Mouse (Mus musculus) kidney, postnatal 0 days (tissue): ENCODE measurements around the gene Mmp28. TPM values are rescaled to one million over a fixed set of nuclear protein-coding genes. Genes with fewer than 3 reads are reported as not detected.

Experiments used
- ATAC-seq: fragments of 200-750 bp; cut with Nextera tagmentation; replicated peaks from 2 replicates; pipeline ENCODE4 v1.8.0; 2017; ENCODE audit warnings: low read depth, moderate number of reproducible peaks, moderate TSS enrichment, moderate library complexity; ENCODE audit not compliant: low FRiP score
- DNase-seq: peaks from one replicate; pipeline ENCODE4 v3.0.0-alpha.2; 2016; ENCODE audit warnings: low spot score
- H3K27ac ChIP-seq: fragments of 300-500 bp; sonication (generic); 2 replicates; pipeline ENCODE4 v1.5.1; 2014; ENCODE audit warnings: mild to moderate bottlenecking
- H3K27me3 ChIP-seq: fragments of 300-500 bp; sonication (generic); 2 replicates; pipeline ENCODE4 v1.6.1; 2014; ENCODE audit warnings: low read length, mixed read lengths; ENCODE audit not compliant: insufficient read depth
- H3K36me3 ChIP-seq: fragments of 300-500 bp; sonication (generic); 2 replicates; pipeline ENCODE4 v1.6.1; 2014; ENCODE audit warnings: low read length, mixed read lengths; ENCODE audit not compliant: insufficient read depth
- H3K4me1 ChIP-seq: fragments of 300-500 bp; sonication (generic); replicated peaks from 2 replicates; pipeline ENCODE4 v1.6.1; 2014; ENCODE audit warnings: antibody characterized with exemption, low read length, mixed read lengths; ENCODE audit not compliant: insufficient read depth
- H3K4me2 ChIP-seq: fragments of 300-500 bp; sonication (generic); 2 replicates; pipeline ENCODE4 v1.6.1; 2014; ENCODE audit warnings: mild to moderate bottlenecking, low read length, moderate library complexity, mixed read lengths
- H3K4me3 ChIP-seq: fragments of 300-500 bp; sonication (generic); replicated peaks from 2 replicates; pipeline ENCODE4 v1.5.1; 2014; ENCODE audit warnings: low read depth, low read length
- H3K9ac ChIP-seq: fragments of 300-500 bp; sonication (generic); 2 replicates; pipeline ENCODE4 v1.6.1; 2014; ENCODE audit warnings: low read depth, low read length
- H3K9me3 ChIP-seq: fragments of 300-500 bp; sonication (generic); replicated peaks from 2 replicates; pipeline ENCODE4 v1.6.1; 2016; ENCODE audit warnings: low read length, inconsistent platforms, mixed read lengths
- CTCF ChIP-seq: IDR thresholded peaks from 2 replicates; pipeline ENCODE4 v1.5.1; 2016; ENCODE audit warnings: antibody characterized with exemption, low read depth, mild to moderate bottlenecking, moderate library complexity
- WGBS: fragments of 180-500 bp; shearing (Covaris S2); extraction: QIAGEN DNeasy Blood & Tissue Kit; methylation state at CpG from one replicate; pipeline ENCODE4 v1.1.7; 2014; 5-methylcytosine and 5-hydroxymethylcytosine counted together
- polyA plus RNA-seq: library from polyadenylated mRNA; unstranded; fragments of >200 nt; fragmentation: Nextera tagmentation; extraction: Ambion mirVana; gene quantifications from 2 replicates; pipeline ENCODE4 v1.2.1, GENCODE M21; 2015

Mmp28 gene
- polyA plus RNA-seq, 1 experiment from 2014 or later, result 1.9 TPM

DNA sequence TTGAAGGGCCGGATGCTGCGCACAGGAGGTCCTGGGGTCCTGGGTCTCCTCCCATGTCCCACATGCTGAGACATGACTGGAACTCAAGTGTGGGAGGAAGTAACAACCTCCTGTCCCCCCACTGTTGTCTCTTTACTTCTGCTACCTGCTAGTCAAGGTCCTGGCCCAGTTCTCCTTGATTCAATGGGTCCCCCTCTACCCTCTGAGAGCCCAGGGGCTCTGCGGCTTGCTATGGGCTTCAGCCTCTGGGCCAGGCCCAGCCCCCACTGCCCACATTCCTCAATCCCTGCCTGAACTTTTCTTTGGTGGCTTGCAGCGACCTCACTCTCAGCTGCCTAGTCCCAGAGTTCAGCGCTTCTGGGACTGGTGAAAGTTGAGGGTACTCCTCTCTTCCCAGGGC, 33.5 kb downstream of the Mmp28 start, which contains the start of gene Gas2l2:
TSS of gene Gas2l2 (minus strand) at position 101 of the 400 bp plus-strand sequence.
- TF ChIP-seq CTCF, result no peak
- 64% methylated on average over 5 of the region's 5 CpGs for WGBS
- ATAC-seq (no peak), DNase-seq (no peak)
- Histone ChIP-seq H3K27me3 (no peaks in the 10 kb centered on the region; the same call in 1 of the 2 replicates), H3K9me3 (no peaks in the 10 kb centered on the region), H3K27ac (no peak within 1 kb of the TSS), H3K4me2 (no peak within 1 kb of the TSS), H3K9ac (no peak within 1 kb of the TSS), H3K4me3 (no peak within 1 kb of the TSS), H3K36me3 (no peaks in the 10 kb centered on the region), H3K4me1 (no peaks in the 10 kb centered on the region)

DNA sequence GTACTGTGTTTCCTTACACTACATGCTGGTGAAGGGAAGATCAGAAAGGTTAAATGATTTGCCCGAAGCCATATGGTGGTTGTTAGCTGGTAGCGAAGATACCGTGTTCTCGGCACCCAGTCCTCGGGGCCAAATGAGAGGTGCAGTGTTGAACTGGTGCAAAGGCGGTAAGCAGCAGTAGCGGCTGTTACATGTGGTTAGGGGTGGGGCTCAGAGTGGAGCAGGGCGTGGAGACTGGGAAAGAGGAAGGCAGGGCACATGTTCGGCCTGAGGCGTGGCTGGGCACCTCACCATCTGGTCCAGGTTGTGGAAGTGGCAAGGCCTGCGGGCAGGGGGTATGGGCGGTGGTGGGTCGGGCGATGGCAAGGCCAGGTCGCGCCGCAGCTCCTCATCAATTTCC, 35.9 kb downstream of the Mmp28 start:
- Histone ChIP-seq H3K27me3 (no peaks in the 10 kb centered on the region; the same call in 1 of the 2 replicates), H3K4me3 (no peak overlapping the region), H3K4me1 (no peaks in the 10 kb centered on the region), H3K27ac (no peak overlapping the region), H3K36me3 (no peaks in the 10 kb centered on the region), H3K9me3 (no peaks in the 10 kb centered on the region), H3K9ac (no peak overlapping the region), H3K4me2 (no peak overlapping the region)
- WGBS, result 31% methylated on average over 17 of the region's 17 CpGs
- no peak for TF ChIP-seq CTCF
- DNase-seq, result no peak
- ATAC-seq, result no peak

DNA sequence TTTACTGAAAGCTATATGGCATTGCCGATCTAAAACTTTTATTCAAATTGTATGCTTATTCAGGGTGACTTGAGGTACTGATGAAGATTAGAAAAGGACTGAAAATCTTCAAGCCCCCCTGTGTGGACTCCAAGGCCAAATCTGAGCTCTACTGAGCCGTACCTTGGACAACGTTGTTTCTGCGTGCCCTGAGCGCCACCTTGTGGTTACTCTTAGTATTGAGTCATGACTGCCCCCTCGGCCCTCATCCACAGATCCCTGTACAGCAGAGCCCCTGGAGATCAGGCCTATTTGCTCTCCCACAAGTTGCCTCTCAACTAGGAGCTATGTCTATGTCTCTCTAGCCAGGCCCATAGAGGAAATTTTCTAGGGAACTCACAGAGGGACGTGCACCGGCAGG, 38.2 kb downstream of the Mmp28 start:
- no peak for ATAC-seq
- H3K36me3 ChIP-seq, result no peaks in the 10 kb centered on the region
- no peak overlapping the region for H3K4me2 ChIP-seq
- H3K4me1 ChIP-seq, result no peaks in the 10 kb centered on the region
- peak; percentile 76 for DNase-seq
- no peak overlapping the region for H3K27ac ChIP-seq
- H3K9me3 ChIP-seq, result no peaks in the 10 kb centered on the region
- no peak overlapping the region for H3K9ac ChIP-seq
- peaks cover 10% of the 10 kb centered on the region for H3K27me3 ChIP-seq
- peak; percentile 95 for TF ChIP-seq CTCF
- WGBS, result 8% methylated on average over 8 of the region's 8 CpGs
- H3K4me3 ChIP-seq, result no peak overlapping the region

DNA sequence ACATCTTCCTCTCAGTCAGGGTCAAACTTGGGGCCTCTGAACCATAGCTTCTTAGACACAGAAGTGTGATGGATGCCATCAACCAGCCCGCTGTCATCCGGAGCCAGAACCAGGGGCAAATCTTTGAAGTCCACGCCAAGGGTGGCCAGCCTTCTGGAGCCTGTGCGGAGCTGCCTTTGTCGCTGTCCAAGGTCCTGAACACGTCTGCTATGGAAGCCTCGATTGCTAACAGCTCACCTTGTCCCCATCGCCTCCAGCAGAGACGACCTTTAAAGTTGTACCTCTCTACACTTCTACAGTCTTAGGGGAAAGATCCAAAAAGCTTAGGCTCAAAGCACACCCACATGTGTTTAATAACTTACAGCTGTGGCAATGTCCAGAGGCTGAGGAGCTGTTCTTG, 41.6 kb downstream of the Mmp28 start:
- 2% methylated on average over 9 of the region's 9 CpGs for WGBS
- ATAC-seq, result no peak
- H3K27me3 ChIP-seq, result peaks cover 23% of the 10 kb centered on the region

DNA sequence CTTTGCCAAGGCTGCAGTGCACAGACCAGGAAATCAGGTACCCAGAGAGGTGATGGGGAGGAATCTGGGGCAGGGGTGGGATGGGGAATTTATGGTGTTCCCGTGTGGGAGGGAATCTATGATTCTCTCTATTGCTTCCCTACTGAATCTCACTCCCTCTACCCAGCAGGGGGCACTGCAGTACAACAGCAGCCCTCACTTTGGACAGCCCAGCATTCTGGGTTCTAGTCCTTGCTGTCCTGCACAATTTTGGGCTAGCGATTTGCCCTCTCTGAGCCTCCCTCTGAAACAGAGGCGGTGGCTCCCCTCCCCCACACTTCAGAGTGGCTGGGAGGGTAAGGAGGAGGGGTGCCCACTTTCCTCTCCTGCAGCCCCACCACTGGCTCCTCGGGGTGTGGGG, 42.5 kb downstream of the Mmp28 start:
- no peak overlapping the region for H3K4me3 ChIP-seq
- ATAC-seq (no peak), DNase-seq (no peak)
- TF ChIP-seq CTCF, result peak; percentile 21; the same call in 1 of the 2 replicates
- peaks cover 23% of the 10 kb centered on the region for H3K27me3 ChIP-seq
- H3K4me1 ChIP-seq, result peaks cover 6% of the 10 kb centered on the region; the same call in 1 of the 2 replicates
- no peak overlapping the region for H3K27ac ChIP-seq
- no peaks in the 10 kb centered on the region for H3K36me3 ChIP-seq
- no peaks in the 10 kb centered on the region for H3K9me3 ChIP-seq
- no peak overlapping the region for H3K9ac ChIP-seq
- WGBS, result 42% methylated on average over 4 of the region's 4 CpGs
- H3K4me2 ChIP-seq, result no peak overlapping the region

More for the DNA sequence above, 41.6 kb downstream of the Mmp28 start:
- peaks cover 6% of the 10 kb centered on the region; the same call in 1 of the 2 replicates for H3K4me1 ChIP-seq
- H3K9me3 ChIP-seq, result no peaks in the 10 kb centered on the region
- no peak overlapping the region for H3K4me2 ChIP-seq
- TF ChIP-seq CTCF, result no peak
- DNase-seq, result peak; percentile 81
- no peak overlapping the region for H3K4me3 ChIP-seq
- H3K27ac ChIP-seq, result no peak overlapping the region
- no peaks in the 10 kb centered on the region for H3K36me3 ChIP-seq
- H3K9ac ChIP-seq, result no peak overlapping the region

DNA sequence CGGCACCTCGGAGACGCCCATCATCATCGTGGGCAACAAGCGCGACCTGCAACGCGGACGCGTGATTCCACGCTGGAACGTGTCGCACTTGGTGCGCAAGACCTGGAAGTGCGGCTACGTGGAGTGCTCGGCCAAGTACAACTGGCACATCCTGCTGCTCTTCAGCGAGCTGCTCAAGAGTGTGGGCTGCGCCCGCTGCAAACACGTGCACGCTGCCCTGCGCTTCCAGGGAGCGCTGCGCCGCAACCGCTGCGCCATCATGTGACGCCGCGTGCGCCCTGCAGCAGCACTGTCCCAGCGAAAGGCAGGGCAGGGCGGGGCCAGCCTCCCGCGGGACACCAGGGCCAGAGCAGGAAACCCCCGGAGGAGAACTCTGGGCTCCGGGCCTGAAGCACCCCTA, 44.3 kb downstream of the Mmp28 start:
- no peak overlapping the region for H3K9ac ChIP-seq
- TF ChIP-seq CTCF, result no peak
- H3K4me2 ChIP-seq, result 0 out of 2 replicates have a peak overlapping the region, but pooled peaks have one; percentile 15
- H3K27me3 ChIP-seq, result peaks cover 23% of the 10 kb centered on the region
- no peaks in the 10 kb centered on the region for H3K9me3 ChIP-seq
- no peak overlapping the region for H3K4me3 ChIP-seq
- ATAC-seq, result no peak
- peak; percentile 12 for DNase-seq
- peaks cover 6% of the 10 kb centered on the region; the same call in 1 of the 2 replicates for H3K4me1 ChIP-seq
- no peak overlapping the region for H3K27ac ChIP-seq
- no peaks in the 10 kb centered on the region for H3K36me3 ChIP-seq
- WGBS, result 4% methylated on average over 38 of the region's 38 CpGs

DNA sequence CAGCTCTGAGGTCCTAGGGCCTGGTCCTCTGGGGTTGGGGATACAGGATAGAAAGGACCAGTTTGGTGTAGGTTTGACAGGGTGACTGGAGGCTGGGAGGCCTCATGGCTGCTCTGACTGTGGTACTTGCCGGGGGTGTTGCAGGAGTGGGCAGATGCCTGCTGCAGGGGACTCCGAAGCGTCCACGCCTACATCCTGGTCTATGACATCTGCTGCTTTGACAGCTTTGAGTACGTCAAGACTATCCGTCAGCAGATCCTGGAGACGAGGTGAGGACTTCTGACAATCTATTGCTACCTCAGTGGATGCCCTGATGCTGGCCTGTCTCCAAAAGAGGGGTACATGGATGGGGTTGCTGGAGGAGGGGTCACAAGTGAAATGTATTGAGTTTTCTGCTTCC, 45.2 kb downstream of the Mmp28 start:
- no peak overlapping the region for H3K27ac ChIP-seq
- H3K4me3 ChIP-seq, result no peak overlapping the region
- H3K27me3 ChIP-seq, result peaks cover 23% of the 10 kb centered on the region
- 83% methylated on average over 7 of the region's 7 CpGs for WGBS
- peaks cover 6% of the 10 kb centered on the region; the same call in 1 of the 2 replicates for H3K4me1 ChIP-seq
- H3K9ac ChIP-seq, result no peak overlapping the region
- no peaks in the 10 kb centered on the region for H3K9me3 ChIP-seq
- no peak for DNase-seq
- no peaks in the 10 kb centered on the region for H3K36me3 ChIP-seq
- no peak for TF ChIP-seq CTCF
- no peak overlapping the region for H3K4me2 ChIP-seq
- no peak for ATAC-seq
